14 mouse cellular contexts compared by ENCODE assay signal in the genomic region with DNA sequence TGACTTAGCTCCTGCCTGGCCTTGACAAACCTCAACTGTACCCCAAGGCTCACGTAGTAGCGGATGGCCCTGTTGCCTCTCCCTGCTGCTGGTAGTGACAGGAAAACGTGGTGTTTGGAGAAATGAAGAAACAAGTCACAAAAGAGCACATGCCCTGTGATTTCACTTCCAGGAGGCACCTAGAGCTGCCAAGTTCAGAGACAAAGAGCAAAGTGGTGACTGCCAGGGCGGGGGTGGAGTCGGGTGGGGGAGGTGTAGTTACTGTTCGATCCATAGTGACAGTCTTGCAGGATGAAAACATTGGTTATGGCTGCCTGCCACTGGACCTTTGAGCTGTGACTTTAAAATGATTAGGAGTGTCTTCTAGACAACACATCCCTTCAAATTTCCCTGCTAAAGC.
DNase-seq lines count a peak whose midpoint lies in the region; ATAC-seq lines count a peak whose summit lies in the region.
"Had no signal": no experiment of that assay in that cellular context is flagged by ENCODE, and none has a peak within 500 bp of the region (broad histone marks: within the 10 kb centered on the region; RNA-seq: fewer than 3 reads in every experiment).

No protein-coding gene starts in this region.

- ATAC-seq in forebrain, embryonic 15.5 days (replicated peaks), result no peak; the same call in 1 of the 2 replicates
- no peak for ATAC-seq in forebrain, embryonic 13.5 days

- H3K4me1 ChIP-seq in forebrain, embryonic 15.5 days, result peaks cover 32% of the 10 kb centered on the region
- peaks cover 42% of the 10 kb centered on the region for H3K4me1 ChIP-seq in forebrain, embryonic 13.5 days
- H3K4me1 ChIP-seq: limb, embryonic 15.5 days had no signal

- no peak overlapping the region for H3K4me2 ChIP-seq in forebrain, embryonic 15.5 days (replicated peaks)
- no peak overlapping the region for H3K4me2 ChIP-seq in forebrain, embryonic 13.5 days
- H3K4me2 ChIP-seq: limb, embryonic 15.5 days; neural tube, embryonic 15.5 days had no signal

- no peak overlapping the region for H3K4me3 ChIP-seq in forebrain, embryonic 15.5 days
- no peak overlapping the region for H3K4me3 ChIP-seq in forebrain, embryonic 13.5 days
- H3K4me3 ChIP-seq: left cerebral cortex, adult 2 months; limb, embryonic 15.5 days; neural tube, embryonic 15.5 days had no signal

- DNase-seq in layer of hippocampus, postnatal 10 days (ENCODE audit: low spot score in 2 of 2), result peak; percentile 19 to 33
- no peak for DNase-seq in layer of hippocampus, adult 9-10 months (ENCODE audit: low spot score)
- DNase-seq in brain, adult 2 months (ENCODE audit: low read depth, low spot score), result peak; percentile 26
- peak; percentile 39 for DNase-seq in kidney, postnatal 14 days
- no peak for DNase-seq in thymus, postnatal 10 days (ENCODE audit: low spot score in 2 of 2)
- DNase-seq in embryo, embryonic 11 days, result no peak
- DNase-seq: cerebellum, postnatal 14 days; lung, postnatal 4 days; right cerebral cortex, postnatal 25 days had no signal

- no peaks in the 10 kb centered on the region for H3K36me3 ChIP-seq in forebrain, embryonic 15.5 days
- H3K36me3 ChIP-seq in forebrain, embryonic 13.5 days (ENCODE audit: poor library complexity, severe bottlenecking), result no peaks in the 10 kb centered on the region
- H3K36me3 ChIP-seq: limb, embryonic 15.5 days; neural tube, embryonic 15.5 days had no signal

- peak overlapping the region; percentile 18; the same call in 1 of the 2 replicates for H3K27ac ChIP-seq in forebrain, embryonic 15.5 days (replicated peaks)
- H3K27ac ChIP-seq in forebrain, embryonic 13.5 days, result no peak overlapping the region
- H3K27ac ChIP-seq: left cerebral cortex, adult 2 months; limb, embryonic 15.5 days; neural tube, embryonic 15.5 days had no signal

- no peaks in the 10 kb centered on the region for H3K27me3 ChIP-seq in forebrain, embryonic 15.5 days
- H3K27me3 ChIP-seq in forebrain, embryonic 13.5 days, result no peaks in the 10 kb centered on the region
- H3K27me3 ChIP-seq: limb, embryonic 15.5 days; neural tube, embryonic 15.5 days had no signal

- H3K9ac ChIP-seq in forebrain, embryonic 15.5 days (replicated peaks), result no peak overlapping the region
- no peak overlapping the region for H3K9ac ChIP-seq in forebrain, embryonic 13.5 days
- H3K9ac ChIP-seq: limb, embryonic 15.5 days; neural tube, embryonic 15.5 days had no signal

- 33% methylated on average over 6 of the region's 6 CpGs for WGBS in forebrain, embryonic 15.5 days
- 47% methylated on average over 6 of the region's 6 CpGs for WGBS in forebrain, embryonic 13.5 days

- H3K9me3 ChIP-seq in forebrain, embryonic 15.5 days, result no peaks in the 10 kb centered on the region
- no peaks in the 10 kb centered on the region for H3K9me3 ChIP-seq in forebrain, embryonic 13.5 days (replicated peaks)
- H3K9me3 ChIP-seq: limb, embryonic 15.5 days; neural tube, embryonic 15.5 days had no signal

Comparison
In these comparisons a context has a peak if more than half of its experiments do, and no peak if none do; other contexts are left out.
1. DNase-seq: peak in layer of hippocampus, postnatal 10 days (2 of 2), brain, adult 2 months (single experiment) and kidney, postnatal 14 days (single experiment); none in layer of hippocampus, adult 9-10 months (single experiment), thymus, postnatal 10 days (0 of 2) and embryo, embryonic 11 days (single experiment).